Mouse (Mus musculus) midbrain, embryonic 12.5 days (tissue): ENCODE data around the gene Ypel2. TPM values are rescaled to one million over a fixed set of nuclear protein-coding genes. Genes with fewer than 3 reads are reported as not detected.
A peak's percentile ranks its signal among the peaks of the same experiment; 100 is the strongest.

Experiments
- ATAC-seq: fragments of 200-750 bp; cut with Nextera tagmentation; 2 replicates; pipeline ENCODE4 v1.8.0; 2017; ENCODE audit warnings: low read depth, moderate TSS enrichment, moderate library complexity; ENCODE audit not compliant: low FRiP score
- H3K27ac ChIP-seq: fragments of 300-500 bp; sonication (generic); replicated peaks from 2 replicates; pipeline ENCODE4 v1.5.1; 2016; ENCODE audit warnings: mild to moderate bottlenecking
- H3K27me3 ChIP-seq: fragments of 300-500 bp; sonication (generic); 2 replicates; pipeline ENCODE4 v1.6.1; 2016; ENCODE audit warnings: mild to moderate bottlenecking
- H3K36me3 ChIP-seq: fragments of 300-500 bp; sonication (generic); 2 replicates; pipeline ENCODE4 v1.6.1; 2016
- H3K4me1 ChIP-seq: fragments of 300-500 bp; sonication (generic); 2 replicates; pipeline ENCODE4 v1.6.1; 2016
- H3K4me2 ChIP-seq: fragments of 300-500 bp; sonication (generic); replicated peaks from 2 replicates; pipeline ENCODE4 v1.6.1; 2016; ENCODE audit warnings: mild to moderate bottlenecking, moderate library complexity
- H3K4me3 ChIP-seq: fragments of 300-500 bp; sonication (generic); 2 replicates; pipeline ENCODE4 v1.5.1; 2016; ENCODE audit warnings: mild to moderate bottlenecking
- H3K9ac ChIP-seq: fragments of 300-500 bp; sonication (generic); replicated peaks from 2 replicates; pipeline ENCODE4 v1.6.1; 2016; ENCODE audit warnings: mild to moderate bottlenecking, moderate library complexity
- H3K9me3 ChIP-seq: fragments of 300-500 bp; sonication (generic); 2 replicates; pipeline ENCODE4 v1.6.1; 2016; ENCODE audit warnings: mild to moderate bottlenecking
- WGBS: fragments of 180-500 bp; shearing (Covaris S2); methylation state at CpG from one replicate; pipeline ENCODE4 v1.1.7; 2016; 5-methylcytosine and 5-hydroxymethylcytosine counted together
- polyA plus RNA-seq: library from polyadenylated mRNA; unstranded; fragments of >200 nt; fragmentation: Nextera tagmentation; extraction: Ambion mirVana; gene quantifications from 2 replicates; pipeline ENCODE4 v1.2.1, GENCODE M21; 2016

The Ypel2 gene
- polyA plus RNA-seq, 1 experiment from 2014 or later, result 10.3 TPM

GRCm38 (mm10) chr11:87018081-87018480, 24.6 kb upstream of the Ypel2 start:
- 82% methylated on average over 4 of the region's 4 CpGs for WGBS

DNA sequence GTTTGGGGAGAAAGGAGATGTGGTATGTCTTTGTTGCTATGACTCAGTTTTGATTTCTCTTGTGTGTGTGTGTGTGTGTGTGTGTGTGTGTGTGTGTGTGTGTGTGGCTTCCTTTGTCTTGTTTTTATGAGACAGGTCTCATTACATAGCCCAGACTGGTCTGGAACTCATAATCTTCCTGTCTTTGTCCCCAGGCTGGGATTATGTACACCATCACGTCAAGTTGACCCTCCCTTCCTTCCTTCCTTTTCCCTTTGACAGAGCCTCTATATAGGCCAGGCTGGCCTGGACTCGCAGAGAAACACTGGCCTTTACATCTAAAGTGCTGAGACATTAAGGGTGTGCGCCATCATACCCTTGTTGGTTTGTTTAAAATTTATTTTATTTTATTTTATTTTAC, 22.2 kb upstream of the Ypel2 start:
- Histone ChIP-seq H3K4me3 (no peak overlapping the region), H3K27me3 (no peaks in the 10 kb centered on the region), H3K36me3 (no peaks in the 10 kb centered on the region), H3K4me2 (no peak overlapping the region), H3K9me3 (no peaks in the 10 kb centered on the region), H3K4me1 (no peaks in the 10 kb centered on the region), H3K9ac (no peak overlapping the region), H3K27ac (no peak overlapping the region)
- ATAC-seq, result no peak
- 70% methylated on average over 3 of the region's 3 CpGs for WGBS

More at GRCm38 (mm10) chr11:87018081-87018480, 24.6 kb upstream of the Ypel2 start:
- ATAC-seq, result no peak
- Histone ChIP-seq H3K4me2 (no peak overlapping the region), H3K4me3 (no peak overlapping the region), H3K4me1 (no peaks in the 10 kb centered on the region), H3K9ac (no peak overlapping the region), H3K27me3 (no peaks in the 10 kb centered on the region), H3K27ac (no peak overlapping the region), H3K36me3 (no peaks in the 10 kb centered on the region), H3K9me3 (no peaks in the 10 kb centered on the region)

GRCm38 (mm10) chr11:87010476-87010875, 17.0 kb upstream of the Ypel2 start:
- no peaks in the 10 kb centered on the region for H3K9me3 ChIP-seq
- H3K4me1 ChIP-seq, result peaks cover 11% of the 10 kb centered on the region
- no peak overlapping the region for H3K9ac ChIP-seq
- no peak overlapping the region for H3K27ac ChIP-seq
- 20% methylated on average over 9 of the region's 9 CpGs for WGBS
- ATAC-seq, result no peak
- H3K36me3 ChIP-seq, result no peaks in the 10 kb centered on the region
- no peaks in the 10 kb centered on the region for H3K27me3 ChIP-seq
- H3K4me2 ChIP-seq, result no peak overlapping the region
- no peak overlapping the region for H3K4me3 ChIP-seq

DNA sequence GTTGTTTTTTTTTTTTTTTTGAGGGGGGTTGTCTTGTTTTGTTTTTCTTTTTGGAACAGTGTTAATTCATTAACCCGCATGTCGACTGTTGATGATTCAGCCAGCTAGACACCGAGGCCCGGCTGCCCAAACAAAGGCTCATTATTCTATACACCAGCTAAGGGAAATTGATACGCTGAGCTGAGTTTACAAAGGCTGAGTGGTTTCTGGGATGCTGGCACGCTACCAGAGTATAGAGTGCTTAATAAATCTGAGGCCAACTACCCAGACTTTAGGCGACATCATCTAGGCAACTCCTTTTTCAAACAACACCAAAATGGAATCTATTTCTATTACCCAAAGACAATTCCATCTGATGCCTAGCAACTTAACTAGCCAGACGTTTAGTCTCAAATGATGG, 13.9 kb upstream of the Ypel2 start:
- peaks cover 11% of the 10 kb centered on the region for H3K4me1 ChIP-seq
- no peaks in the 10 kb centered on the region for H3K36me3 ChIP-seq
- H3K27ac ChIP-seq, result peak overlapping the region; percentile 39; the same call in 1 of the 2 replicates
- ATAC-seq, result 0 out of 2 replicates have a peak, but pooled peaks have one; percentile 30
- H3K9me3 ChIP-seq, result no peaks in the 10 kb centered on the region
- no peak overlapping the region for H3K9ac ChIP-seq
- no peaks in the 10 kb centered on the region for H3K27me3 ChIP-seq
- H3K4me3 ChIP-seq, result no peak overlapping the region
- 30% methylated on average over 8 of the region's 8 CpGs for WGBS
- H3K4me2 ChIP-seq, result no peak overlapping the region

DNA sequence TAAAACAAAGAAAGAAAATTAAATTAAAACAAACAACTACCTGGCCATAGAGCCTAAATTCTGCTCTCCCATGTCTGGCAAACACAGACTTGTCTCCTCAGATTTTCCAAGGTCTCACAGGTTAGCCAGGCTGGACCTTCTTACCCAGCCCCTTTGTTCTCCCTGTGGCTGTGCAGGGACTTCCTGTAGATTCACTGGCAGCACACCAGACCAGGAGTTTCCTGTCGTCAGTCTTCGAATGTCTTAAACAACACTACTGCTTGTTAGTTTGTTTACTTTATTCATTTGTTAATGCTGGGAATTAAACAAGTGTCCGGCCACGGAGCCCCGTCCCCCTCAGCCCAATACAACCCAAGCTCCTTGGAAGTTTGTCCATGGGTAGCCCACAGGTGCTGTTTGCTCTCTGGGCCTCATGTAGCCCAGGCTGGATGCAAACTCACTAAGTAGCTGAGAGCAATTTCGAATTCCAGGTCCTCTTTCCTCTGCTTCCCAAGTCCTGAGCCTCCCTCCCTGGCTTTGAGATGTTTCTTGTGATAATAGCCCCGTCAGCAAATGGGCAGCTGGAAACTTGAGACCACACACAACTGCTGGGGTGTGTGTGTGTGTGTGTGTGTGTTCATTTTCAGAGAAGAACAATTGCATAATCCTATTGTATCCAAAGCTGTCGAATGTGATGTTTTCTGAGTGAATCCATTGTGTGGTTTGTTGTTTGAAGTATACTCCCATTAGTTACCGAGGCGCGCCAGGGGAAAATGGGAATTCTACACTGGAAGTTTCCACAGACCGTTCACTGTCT, 11.7 kb upstream of the Ypel2 start:
- no peaks in the 10 kb centered on the region for H3K36me3 ChIP-seq
- H3K9ac ChIP-seq, result no peak overlapping the region
- H3K27me3 ChIP-seq, result no peaks in the 10 kb centered on the region; the same call in 1 of the 2 replicates
- ATAC-seq, result no peak
- H3K4me2 ChIP-seq, result no peak overlapping the region
- no peak overlapping the region for H3K4me3 ChIP-seq
- H3K27ac ChIP-seq, result no peak overlapping the region
- WGBS, result 57% methylated on average over 12 of the region's 12 CpGs
- H3K4me1 ChIP-seq, result peaks cover 11% of the 10 kb centered on the region
- no peaks in the 10 kb centered on the region for H3K9me3 ChIP-seq

GRCm38 (mm10) chr11:87002078-87002829, 8.7 kb upstream of the Ypel2 start:
- H3K4me1 ChIP-seq, result peaks cover 3% of the 10 kb centered on the region; the same call in 1 of the 2 replicates
- no peak overlapping the region for H3K4me2 ChIP-seq
- no peak for ATAC-seq
- H3K27ac ChIP-seq, result no peak overlapping the region
- no peaks in the 10 kb centered on the region for H3K9me3 ChIP-seq
- no peak overlapping the region for H3K9ac ChIP-seq
- 85% methylated on average over 10 of the region's 10 CpGs for WGBS
- no peaks in the 10 kb centered on the region; the same call in 1 of the 2 replicates for H3K27me3 ChIP-seq
- H3K36me3 ChIP-seq, result no peaks in the 10 kb centered on the region
- H3K4me3 ChIP-seq, result no peak overlapping the region

DNA sequence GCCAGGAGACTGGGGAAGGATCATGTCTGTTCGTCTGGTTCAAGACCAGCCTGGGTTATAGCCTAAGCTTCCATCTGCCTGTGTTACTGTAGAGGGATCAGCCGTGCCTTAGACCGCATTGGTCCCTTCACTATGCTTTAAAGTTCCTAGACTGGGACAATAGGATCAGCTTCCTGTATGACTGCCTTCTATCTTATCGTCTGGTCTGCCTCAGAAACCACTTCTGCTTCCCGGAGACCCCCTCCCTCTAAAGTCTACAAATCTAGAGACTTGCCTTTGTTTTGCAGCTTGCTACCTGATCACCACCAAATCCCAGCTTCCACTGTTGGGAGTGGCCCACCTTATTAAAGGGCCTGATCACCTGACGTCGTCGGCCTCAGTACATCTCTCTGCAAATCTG, 7.7 kb upstream of the Ypel2 start:
- H3K4me1 ChIP-seq, result no peaks in the 10 kb centered on the region
- H3K27ac ChIP-seq, result no peak overlapping the region
- 84% methylated on average over 8 of the region's 8 CpGs for WGBS
- no peak overlapping the region for H3K4me3 ChIP-seq
- H3K4me2 ChIP-seq, result no peak overlapping the region
- H3K36me3 ChIP-seq, result no peaks in the 10 kb centered on the region
- H3K27me3 ChIP-seq, result no peaks in the 10 kb centered on the region; the same call in 1 of the 2 replicates
- no peak for ATAC-seq
- no peaks in the 10 kb centered on the region for H3K9me3 ChIP-seq
- no peak overlapping the region for H3K9ac ChIP-seq

- WGBS, result 39% methylated on average over 2 of the region's 2 CpGs
- Histone ChIP-seq H3K4me3 (no peak overlapping the region), H3K4me2 (no peak overlapping the region), H3K27ac (no peak overlapping the region), H3K36me3 (no peaks in the 10 kb centered on the region), H3K9ac (no peak overlapping the region), H3K27me3 (peaks cover 6% of the 10 kb centered on the region), H3K4me1 (peaks cover 35% of the 10 kb centered on the region), H3K9me3 (no peaks in the 10 kb centered on the region)
- ATAC-seq, result no peak
Measured at GRCm38 (mm10) chr11:86996266-86996665, 2.8 kb upstream of the Ypel2 start.

DNA sequence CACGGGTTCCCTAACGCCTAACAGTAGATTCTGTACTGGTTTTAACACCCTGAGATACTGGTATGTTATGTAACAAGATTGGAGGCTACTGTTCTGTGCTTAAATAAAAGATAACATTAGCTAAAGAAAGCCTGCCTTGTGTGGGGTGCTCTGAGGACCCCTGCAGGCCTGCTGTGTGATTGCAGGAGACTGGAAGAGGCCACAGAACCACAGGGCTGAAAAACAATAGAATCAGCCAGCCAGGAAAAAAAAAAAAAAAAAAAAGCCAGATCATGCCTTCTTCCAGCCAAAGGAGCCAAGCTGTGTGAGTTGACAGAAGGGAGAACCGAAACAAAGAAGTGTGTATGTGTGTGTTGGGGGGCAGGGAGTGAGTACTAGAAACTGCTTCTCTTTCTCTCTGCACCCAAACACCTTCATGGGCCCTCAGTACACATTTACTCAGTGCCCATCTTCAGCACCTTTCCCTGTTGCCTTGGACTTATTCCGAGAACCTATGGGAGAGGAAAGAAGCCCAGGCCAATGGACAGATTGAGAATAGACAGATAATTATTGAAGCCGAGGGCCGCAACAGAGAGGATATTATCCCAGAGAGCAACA, 2.2 kb upstream of the Ypel2 start:
- Histone ChIP-seq H3K9me3 (no peaks in the 10 kb centered on the region), H3K27ac (0 out of 2 replicates have a peak overlapping the region, but pooled peaks have one; percentile 47)
- 31% methylated on average over 6 of the region's 6 CpGs for WGBS

DNA sequence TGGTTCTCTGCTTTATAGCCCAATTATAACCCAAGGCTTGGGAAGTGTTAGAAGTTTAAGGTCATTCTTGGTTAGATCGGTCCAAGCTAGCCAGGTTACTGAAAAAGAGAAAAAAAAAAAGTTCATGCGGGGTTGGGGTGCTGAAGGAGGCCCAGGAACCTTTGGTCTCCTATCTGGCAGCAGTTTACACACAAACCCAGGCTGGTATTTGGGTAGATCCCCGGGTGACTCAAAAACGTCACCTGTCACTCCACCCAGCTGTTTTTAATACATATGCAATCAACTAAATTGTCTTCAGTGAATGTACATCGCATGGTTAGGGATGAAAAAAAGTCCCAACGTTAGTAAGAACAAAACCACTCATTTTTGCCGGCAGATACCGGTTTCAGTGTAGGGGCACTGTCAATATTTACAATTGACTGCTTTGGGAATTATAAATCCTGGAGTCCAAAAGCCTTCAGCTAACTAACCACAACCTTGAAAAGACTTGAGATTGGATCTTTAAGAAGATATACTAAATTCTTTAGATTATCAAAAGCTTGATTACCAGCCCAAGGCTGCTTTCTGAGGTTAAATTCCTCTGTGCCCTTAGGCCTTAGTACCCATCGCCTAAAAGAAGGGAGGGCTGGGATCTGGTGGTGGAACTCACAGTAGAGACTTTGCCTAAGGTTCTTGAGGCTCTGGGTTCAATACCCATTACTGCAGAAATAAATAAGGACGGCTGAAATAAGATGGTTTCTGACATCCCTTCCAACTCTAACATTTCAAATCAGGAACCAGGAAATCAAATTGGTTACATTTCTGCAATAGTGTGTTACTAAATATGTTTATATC, 1.5 kb upstream of the Ypel2 start:
- Histone ChIP-seq H3K4me2 (no peak overlapping the region), H3K27ac (no peak overlapping the region), H3K9me3 (no peaks in the 10 kb centered on the region), H3K4me1 (peaks cover 45% of the 10 kb centered on the region), H3K4me3 (no peak overlapping the region), H3K36me3 (no peaks in the 10 kb centered on the region), H3K9ac (no peak overlapping the region), H3K27me3 (peaks cover 6% of the 10 kb centered on the region)
- 46% methylated on average over 10 of the region's 10 CpGs for WGBS
- no peak for ATAC-seq

More for the DNA sequence above, 2.2 kb upstream of the Ypel2 start:
- peaks cover 38% of the 10 kb centered on the region for H3K4me1 ChIP-seq
- no peak overlapping the region for H3K4me2 ChIP-seq
- H3K27me3 ChIP-seq, result peaks cover 6% of the 10 kb centered on the region
- no peak overlapping the region for H3K4me3 ChIP-seq
- no peak for ATAC-seq
- no peaks in the 10 kb centered on the region for H3K36me3 ChIP-seq
- no peak overlapping the region for H3K9ac ChIP-seq

- peak overlapping the region; percentile 90; the same call in 1 of the 2 replicates for H3K27ac ChIP-seq
- H3K4me1 ChIP-seq, result peaks cover 52% of the 10 kb centered on the region
- no peaks in the 10 kb centered on the region for H3K36me3 ChIP-seq
- no peaks in the 10 kb centered on the region for H3K9me3 ChIP-seq
- peak overlapping the region; percentile 32 for H3K9ac ChIP-seq
- H3K4me2 ChIP-seq, result peak overlapping the region; percentile 76
- peaks cover 6% of the 10 kb centered on the region for H3K27me3 ChIP-seq
- peak overlapping the region; percentile 84; the same call in 1 of the 2 replicates for H3K4me3 ChIP-seq
- ATAC-seq, result no peak
- 15% methylated on average over 6 of the region's 6 CpGs for WGBS
Measured at GRCm38 (mm10) chr11:86994330-86994729, 823 bp upstream of the Ypel2 start.
